Mouse (Mus musculus): Measurements from ENCODE around the gene Oas3. TPM values are rescaled to one million over a fixed set of nuclear protein-coding genes. Genes with fewer than 3 reads are reported as not detected.
"Not testable (repeated sequence)": the region's sequence is repeated elsewhere in the genome, so short reads cannot be mapped to it uniquely, and the experiment has no call there.

The Oas3 gene
- polyA plus RNA-seq (2015; fragmentation: Nextera tagmentation; extraction: Ambion mirVana), result 0.18 and 0.20 TPM in 2 replicates

- 63% methylated on average over 9 of the region's 9 CpGs for WGBS
- no peak within 1 kb of the TSS for H3K9ac ChIP-seq (ENCODE audit: low read depth, low read length)
- H3K27ac ChIP-seq (ENCODE audit: low read length), result no peak within 1 kb of the TSS
- no peaks in the 10 kb centered on the region for H3K36me3 ChIP-seq (ENCODE audit: control insufficient read depth, insufficient read depth, low read length)
- H3K4me2 ChIP-seq (ENCODE audit: low read depth, low read length), result no peak within 1 kb of the TSS
- no peak for ATAC-seq
- no peaks in the 10 kb centered on the region for H3K9me3 ChIP-seq (ENCODE audit: control insufficient read depth, low read length)
- no peak within 1 kb of the TSS for H3K4me3 ChIP-seq (ENCODE audit: low read length)
- no peaks in the 10 kb centered on the region for H3K4me1 ChIP-seq (ENCODE audit: control insufficient read depth, insufficient read depth, low read length)
- H3K27me3 ChIP-seq (replicated peaks; ENCODE audit: control insufficient read depth, insufficient read depth, low read length), result no peaks in the 10 kb centered on the region
These were observed at the start of gene Oas3 for GRCm38 (mm10) chr5:120777478-120777877. Oas3 (minus strand) TSS chr5:120777661.

DNA sequence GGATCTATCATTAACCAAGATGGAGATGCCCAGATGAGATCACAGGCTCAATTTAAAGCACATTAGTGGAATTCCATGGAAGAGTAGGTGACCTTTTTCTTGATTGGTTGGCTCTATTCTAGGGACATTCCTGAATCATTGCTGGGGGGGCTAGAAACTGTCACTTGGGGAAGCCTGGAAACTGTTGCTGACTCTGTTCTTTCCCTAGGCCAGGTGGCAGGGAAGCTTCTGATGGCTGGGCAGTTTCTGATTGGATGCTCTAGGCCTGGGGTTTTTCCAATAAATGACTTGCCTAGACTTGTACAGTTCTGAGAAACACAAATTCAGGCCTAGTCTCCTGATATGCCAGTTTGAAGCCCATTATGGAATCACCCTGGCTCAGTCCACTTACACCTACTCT, 41.5 kb upstream of the Oas3 start:
- Histone ChIP-seq H3K36me3 (ENCODE audit: control insufficient read depth, insufficient read depth, low read length) (no peaks in the 10 kb centered on the region), H3K4me3 (ENCODE audit: low read length) (no peak overlapping the region), H3K27ac (ENCODE audit: low read length) (no peak overlapping the region), H3K4me1 (ENCODE audit: control insufficient read depth, insufficient read depth, low read length) (no peaks in the 10 kb centered on the region), H3K27me3 (replicated peaks; ENCODE audit: control insufficient read depth, insufficient read depth, low read length) (no peaks in the 10 kb centered on the region), H3K4me2 (ENCODE audit: low read depth, low read length) (no peak overlapping the region), H3K9me3 (ENCODE audit: control insufficient read depth, low read length) (0 out of 2 replicates have a peak, but pooled peaks cover 5% of the 10 kb centered on the region), H3K9ac (ENCODE audit: low read depth, low read length) (no peak overlapping the region)
- ATAC-seq, result no peak

DNA sequence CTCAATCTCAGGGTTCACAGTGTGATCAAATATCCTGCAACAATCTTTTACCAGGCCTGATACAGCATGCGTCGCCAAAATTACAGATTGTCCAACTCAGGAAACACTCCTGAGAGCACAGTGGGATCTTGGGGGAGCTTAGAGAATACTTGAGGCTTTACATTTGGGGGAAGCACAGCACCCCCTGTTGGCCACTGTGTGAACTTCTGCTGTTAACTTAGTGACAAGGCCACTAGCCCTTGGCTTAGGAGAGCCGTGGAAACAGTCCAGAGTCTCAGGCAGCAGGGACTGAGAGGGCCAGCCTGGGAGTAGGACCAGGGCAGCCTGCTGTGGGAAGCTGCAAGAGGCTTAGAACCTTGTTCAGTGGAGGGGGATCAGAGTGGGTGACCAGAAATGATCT, 38.5 kb upstream of the Oas3 start:
- Histone ChIP-seq H3K4me2 (ENCODE audit: low read depth, low read length) (no peak overlapping the region), H3K27me3 (replicated peaks; ENCODE audit: control insufficient read depth, insufficient read depth, low read length) (no peaks in the 10 kb centered on the region), H3K36me3 (ENCODE audit: control insufficient read depth, insufficient read depth, low read length) (no peaks in the 10 kb centered on the region), H3K4me3 (ENCODE audit: low read length) (no peak overlapping the region), H3K27ac (ENCODE audit: low read length) (no peak overlapping the region), H3K4me1 (ENCODE audit: control insufficient read depth, insufficient read depth, low read length) (no peaks in the 10 kb centered on the region), H3K9ac (ENCODE audit: low read depth, low read length) (no peak overlapping the region), H3K9me3 (ENCODE audit: control insufficient read depth, low read length) (0 out of 2 replicates have a peak, but pooled peaks cover 5% of the 10 kb centered on the region)
- 61% methylated on average over 3 of the region's 3 CpGs for WGBS
- no peak for ATAC-seq

GRCm38 (mm10) chr5:120813023-120813422, 35.6 kb upstream of the Oas3 start:
- no peaks in the 10 kb centered on the region for H3K27me3 ChIP-seq (replicated peaks; ENCODE audit: control insufficient read depth, insufficient read depth, low read length)
- WGBS, result 78% methylated on average over 6 of the region's 6 CpGs
- H3K4me1 ChIP-seq (ENCODE audit: control insufficient read depth, insufficient read depth, low read length), result no peaks in the 10 kb centered on the region
- no peaks in the 10 kb centered on the region for H3K36me3 ChIP-seq (ENCODE audit: control insufficient read depth, insufficient read depth, low read length)
- no peaks in the 10 kb centered on the region for H3K9me3 ChIP-seq (ENCODE audit: control insufficient read depth, low read length)
- ATAC-seq, result no peak; the same call in 1 of the 2 replicates
- H3K9ac ChIP-seq (ENCODE audit: low read depth, low read length), result peak overlapping the region; percentile 55
- H3K27ac ChIP-seq (ENCODE audit: low read length), result no peak overlapping the region
- H3K4me2 ChIP-seq (ENCODE audit: low read depth, low read length), result peak overlapping the region; percentile 51
- peak overlapping the region; percentile 51 for H3K4me3 ChIP-seq (ENCODE audit: low read length)

DNA sequence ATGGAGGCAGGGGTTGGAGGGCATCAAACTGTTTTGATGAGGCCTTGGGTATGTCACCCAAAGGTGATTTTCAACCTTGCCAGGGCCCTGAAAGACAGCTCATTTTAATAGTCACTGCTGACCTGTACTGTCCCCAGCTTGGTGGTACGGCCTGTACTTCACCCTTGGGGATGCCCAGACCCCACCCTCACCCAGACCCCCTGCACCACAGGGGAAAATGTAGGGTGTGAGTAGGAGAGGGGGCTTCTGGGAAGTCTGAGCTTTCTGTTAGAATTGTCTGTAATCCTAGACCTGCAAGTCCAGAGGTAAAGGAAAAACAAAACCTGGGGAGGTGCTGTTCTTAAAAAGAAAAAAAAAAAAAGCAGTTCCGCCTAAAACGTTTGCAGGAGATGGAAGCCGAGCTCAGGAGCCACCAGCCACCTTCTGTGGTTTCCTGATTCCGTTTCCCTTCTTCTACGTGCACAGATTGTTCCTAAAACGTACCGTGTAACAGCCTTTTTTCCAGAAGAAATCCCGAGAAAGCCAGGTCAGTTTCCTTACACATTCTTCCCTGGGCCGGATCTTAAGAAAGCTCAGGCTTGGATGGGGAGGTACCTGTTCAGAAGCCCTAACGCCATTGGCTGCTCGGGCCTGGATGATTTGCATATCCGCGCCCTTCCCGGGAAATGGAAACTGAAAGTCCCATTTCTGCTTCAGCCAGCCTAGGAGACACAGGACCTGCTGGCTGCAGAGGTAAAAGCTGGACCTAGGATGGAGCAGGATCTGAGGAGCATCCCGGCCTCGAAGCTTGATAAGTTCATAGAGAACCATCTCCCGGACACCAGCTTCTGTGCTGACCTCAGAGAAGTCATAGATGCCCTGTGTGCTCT, 34.7 kb upstream of the Oas3 start, which contains the start of gene Oas1c:
Gene Oas1c, minus strand, starts transcription at position 564 of the 869 bp plus-strand sequence.
- H3K27ac ChIP-seq (ENCODE audit: low read length), result peak within 1 kb of the TSS; percentile 42
- no peaks in the 10 kb centered on the region for H3K36me3 ChIP-seq (ENCODE audit: control insufficient read depth, insufficient read depth, low read length)
- H3K9me3 ChIP-seq (ENCODE audit: control insufficient read depth, low read length), result no peaks in the 10 kb centered on the region
- 5% methylated on average over 18 of the region's 18 CpGs for WGBS
- H3K9ac ChIP-seq (ENCODE audit: low read depth, low read length), result peak within 1 kb of the TSS; percentile 55
- no peaks in the 10 kb centered on the region for H3K4me1 ChIP-seq (ENCODE audit: control insufficient read depth, insufficient read depth, low read length)
- H3K4me3 ChIP-seq (ENCODE audit: low read length), result peak within 1 kb of the TSS; percentile 51
- peak within 1 kb of the TSS; percentile 51 for H3K4me2 ChIP-seq (ENCODE audit: low read depth, low read length)
- no peaks in the 10 kb centered on the region for H3K27me3 ChIP-seq (replicated peaks; ENCODE audit: control insufficient read depth, insufficient read depth, low read length)
- ATAC-seq, result peak; percentile 96

DNA sequence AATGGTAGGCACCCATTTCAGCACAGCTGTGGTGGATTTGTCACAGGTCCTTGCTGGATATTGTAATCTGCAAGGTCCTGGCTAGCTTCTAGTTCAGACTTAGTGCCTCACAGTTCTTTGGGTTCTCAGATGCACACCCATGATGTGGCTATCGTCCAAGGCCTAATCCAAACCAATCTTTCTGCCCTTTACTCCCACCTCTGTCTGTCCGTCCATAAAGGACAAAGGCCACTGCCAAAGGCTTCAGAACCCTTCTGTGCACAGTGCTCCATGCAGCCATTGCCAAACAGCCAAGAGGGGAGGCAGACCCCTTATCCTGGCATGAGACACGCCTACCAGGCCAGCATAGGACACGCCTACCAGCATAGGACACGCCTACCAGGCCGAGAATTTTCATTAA, 31.7 kb upstream of the Oas3 start:
- Histone ChIP-seq H3K36me3 (ENCODE audit: control insufficient read depth, insufficient read depth, low read length) (no peaks in the 10 kb centered on the region), H3K4me2 (ENCODE audit: low read depth, low read length) (no peak overlapping the region), H3K9ac (ENCODE audit: low read depth, low read length) (no peak overlapping the region), H3K4me1 (ENCODE audit: control insufficient read depth, insufficient read depth, low read length) (no peaks in the 10 kb centered on the region), H3K9me3 (ENCODE audit: control insufficient read depth, low read length) (no peaks in the 10 kb centered on the region), H3K27me3 (replicated peaks; ENCODE audit: control insufficient read depth, insufficient read depth, low read length) (no peaks in the 10 kb centered on the region), H3K4me3 (ENCODE audit: low read length) (no peak overlapping the region), H3K27ac (ENCODE audit: low read length) (no peak overlapping the region)
- no peak for ATAC-seq
- WGBS, result 40% methylated on average over 6 of the region's 6 CpGs

- no peaks in the 10 kb centered on the region for H3K9me3 ChIP-seq (ENCODE audit: control insufficient read depth, low read length)
- no peaks in the 10 kb centered on the region for H3K27me3 ChIP-seq (replicated peaks; ENCODE audit: control insufficient read depth, insufficient read depth, low read length)
- H3K36me3 ChIP-seq (ENCODE audit: control insufficient read depth, insufficient read depth, low read length), result no peaks in the 10 kb centered on the region
- H3K4me1 ChIP-seq (ENCODE audit: control insufficient read depth, insufficient read depth, low read length), result no peaks in the 10 kb centered on the region
- no peak overlapping the region for H3K9ac ChIP-seq (ENCODE audit: low read depth, low read length)
- no peak for ATAC-seq
- H3K4me3 ChIP-seq (ENCODE audit: low read length), result no peak overlapping the region
- 88% methylated on average over 1 of the region's 1 CpGs for WGBS
- no peak overlapping the region for H3K4me2 ChIP-seq (ENCODE audit: low read depth, low read length)
- no peak overlapping the region for H3K27ac ChIP-seq (ENCODE audit: low read length)
These were observed 29.0 kb upstream of the Oas3 start for GRCm38 (mm10) chr5:120806458-120806857.

DNA sequence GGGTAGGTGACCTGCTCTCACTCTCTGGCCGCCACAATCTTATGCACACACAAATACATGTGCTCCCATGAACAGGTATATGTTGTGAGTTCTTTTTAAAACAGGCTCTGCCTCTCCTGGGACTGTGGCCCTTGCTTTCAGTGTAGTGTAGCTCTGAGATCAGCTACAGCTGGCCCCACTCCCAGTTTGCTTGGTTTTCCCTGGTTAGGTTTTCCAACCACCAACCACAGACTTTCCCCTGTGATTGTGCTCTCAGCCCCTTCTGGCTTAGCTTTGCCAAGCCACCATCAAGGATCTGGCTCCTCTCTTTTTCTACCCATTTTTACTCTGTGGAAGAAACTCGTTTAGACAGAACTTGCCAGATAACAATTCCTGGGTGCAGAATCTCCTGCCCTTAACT, 26.1 kb upstream of the Oas3 start:
- ATAC-seq, result no peak
- no peak overlapping the region for H3K4me3 ChIP-seq (ENCODE audit: low read length)
- H3K4me2 ChIP-seq (ENCODE audit: low read depth, low read length), result no peak overlapping the region
- no peak overlapping the region for H3K27ac ChIP-seq (ENCODE audit: low read length)
- no peak overlapping the region for H3K9ac ChIP-seq (ENCODE audit: low read depth, low read length)
- H3K9me3 ChIP-seq (ENCODE audit: control insufficient read depth, low read length), result no peaks in the 10 kb centered on the region
- H3K36me3 ChIP-seq (ENCODE audit: control insufficient read depth, insufficient read depth, low read length), result no peaks in the 10 kb centered on the region
- H3K4me1 ChIP-seq (ENCODE audit: control insufficient read depth, insufficient read depth, low read length), result no peaks in the 10 kb centered on the region
- H3K27me3 ChIP-seq (replicated peaks; ENCODE audit: control insufficient read depth, insufficient read depth, low read length), result no peaks in the 10 kb centered on the region
- WGBS, result 74% methylated on average over 2 of the region's 2 CpGs

- H3K4me2 ChIP-seq (ENCODE audit: low read depth, low read length); H3K4me1 ChIP-seq (ENCODE audit: control insufficient read depth, insufficient read depth, low read length); H3K4me3 ChIP-seq (ENCODE audit: low read length); H3K27ac ChIP-seq (ENCODE audit: low read length); H3K27me3 ChIP-seq (replicated peaks; ENCODE audit: control insufficient read depth, insufficient read depth, low read length); H3K36me3 ChIP-seq (ENCODE audit: control insufficient read depth, insufficient read depth, low read length); H3K9ac ChIP-seq (ENCODE audit: low read depth, low read length); ATAC-seq; H3K9me3 ChIP-seq (ENCODE audit: control insufficient read depth, low read length): not testable (repeated sequence)
- WGBS, result 51% methylated on average over 2 of the region's 2 CpGs
These were observed 21.5 kb upstream of the Oas3 start for GRCm38 (mm10) chr5:120798943-120799342.
